Mouse (Mus musculus) neural tube, embryonic 10.5 days (tissue): ENCODE measurements around the gene Cetn2.

ENCODE experiments used
- DNase-seq: peaks from one replicate; pipeline ENCODE4 v3.0.0-alpha.2; 2017; ENCODE audit warnings: low spot score; ENCODE audit errors: extremely low spot score

The Cetn2 gene

DNA sequence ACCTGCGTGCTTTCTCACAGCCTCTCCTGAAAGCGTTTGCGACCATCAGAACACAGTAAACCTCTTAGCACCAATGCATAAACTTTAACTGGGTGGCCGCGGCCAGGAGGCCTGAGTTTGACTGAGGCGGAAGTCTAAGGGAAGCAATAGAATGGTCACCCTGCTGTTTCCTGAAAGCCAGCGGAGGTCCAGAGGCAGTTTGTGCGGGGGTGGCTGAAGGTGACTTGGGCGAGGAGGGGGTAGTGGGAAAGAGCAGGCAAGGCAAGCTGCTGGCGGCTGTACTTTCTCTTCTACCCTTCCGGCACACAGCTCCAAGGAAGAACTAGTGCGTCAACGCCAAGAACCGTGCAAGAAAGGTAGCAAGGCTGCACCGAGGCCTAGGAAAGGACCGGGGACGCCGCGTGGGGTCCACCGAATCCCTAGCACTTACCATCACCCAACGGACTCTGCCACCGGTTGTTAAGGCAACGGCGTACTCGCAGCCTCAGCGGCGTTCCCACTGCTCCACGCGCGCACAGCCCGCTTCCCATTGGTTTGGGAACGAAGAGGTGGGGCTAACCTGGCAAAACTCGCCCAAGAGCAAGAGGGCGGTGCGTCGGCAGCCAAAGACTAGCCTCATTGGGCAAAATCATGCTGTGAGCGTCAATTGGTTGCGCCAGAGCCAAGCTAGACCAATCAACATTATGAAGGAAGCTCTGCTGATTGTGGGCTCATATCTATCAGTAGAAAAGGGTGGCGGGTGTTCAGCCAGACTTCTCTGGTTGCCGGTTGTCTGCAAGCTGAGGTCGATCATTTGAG lies at the start of gene Cetn2, which contains the start of gene Nsdhl:
TSS of gene Cetn2 (minus strand) at position 528 of the 798 bp plus-strand sequence.
TSS of gene Nsdhl (plus strand) at position 674 of the 798 bp plus-strand sequence.
- peak; percentile 71 for DNase-seq

DNA sequence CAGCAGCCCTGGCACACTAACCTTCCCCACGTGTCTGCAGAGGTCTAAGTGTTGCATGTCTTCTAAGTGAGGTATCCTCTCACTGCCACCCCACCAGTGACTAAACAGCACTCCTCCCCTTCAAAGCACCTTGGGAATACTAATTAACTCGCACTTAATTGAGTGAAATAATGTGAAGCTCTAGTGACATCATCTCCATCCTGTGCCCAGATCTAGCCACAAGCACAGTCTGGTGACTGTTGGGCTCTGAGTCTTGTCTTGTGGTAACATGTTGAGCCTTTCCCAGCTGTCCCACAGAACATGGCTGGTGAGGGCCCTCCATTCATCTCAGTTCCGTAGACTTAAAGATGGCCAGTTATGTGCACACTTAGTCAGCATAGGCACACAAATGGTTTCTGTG lies 44.5 kb upstream of the Cetn2 start:
- no peak for DNase-seq

DNA sequence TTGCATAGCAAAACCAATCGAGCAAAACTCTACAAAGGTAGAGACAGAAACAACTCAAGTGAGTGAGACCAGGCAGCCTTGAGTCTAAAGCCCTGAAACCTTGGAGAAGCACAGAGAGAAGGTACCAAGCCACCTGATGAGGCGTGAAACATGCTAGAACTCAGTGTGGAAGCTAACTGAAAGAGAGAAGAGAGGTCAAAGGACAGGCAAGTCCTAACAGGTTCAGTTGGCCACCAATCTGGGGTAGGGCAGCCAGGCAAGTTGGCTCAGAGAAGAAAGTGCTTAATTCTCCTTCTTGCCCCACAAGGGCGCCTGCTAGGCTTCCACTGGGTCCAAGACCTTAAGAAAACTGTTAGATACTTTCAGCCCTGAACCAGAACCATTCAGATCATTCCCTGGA lies 43.3 kb upstream of the Cetn2 start:
- DNase-seq: no peak

DNA sequence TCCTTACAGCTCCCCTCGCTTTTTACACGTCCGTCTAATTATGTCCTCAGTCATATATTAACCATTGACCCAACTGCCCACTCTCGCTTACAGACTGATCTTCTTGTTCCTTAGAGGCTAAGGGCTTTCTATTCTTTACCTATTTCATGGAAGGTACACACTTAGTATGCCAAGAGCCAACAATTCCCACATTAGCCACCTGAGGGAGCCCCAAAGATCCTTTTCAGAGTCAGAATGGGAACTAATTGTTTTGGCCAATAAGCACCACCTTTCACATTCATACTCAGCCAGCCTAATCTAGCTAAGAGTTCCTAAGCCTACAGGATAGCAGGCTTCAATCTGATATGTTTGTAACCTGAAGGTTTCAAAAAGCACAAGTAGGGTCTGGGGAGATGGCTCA lies 42.2 kb upstream of the Cetn2 start:
- no peak for DNase-seq

DNA sequence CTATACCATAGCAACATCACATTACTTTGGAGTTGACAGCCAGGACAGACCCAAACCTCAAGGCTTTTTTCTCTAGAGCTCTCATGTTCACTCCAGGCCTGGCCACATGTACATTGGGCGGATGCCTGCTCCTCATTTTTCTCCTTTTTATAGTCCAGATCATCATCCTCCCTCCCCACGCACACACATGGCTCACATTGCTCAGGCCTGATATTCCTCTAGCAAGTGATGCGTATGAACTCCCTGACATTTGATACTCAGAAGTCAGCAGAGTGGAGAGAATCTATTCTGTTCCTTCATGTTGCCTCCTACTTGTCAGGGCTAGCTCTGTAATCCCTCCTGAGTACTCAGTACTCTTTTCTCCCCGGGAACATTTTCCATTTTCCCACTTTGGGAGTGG lies 38.3 kb upstream of the Cetn2 start:
- DNase-seq: no peak

DNA sequence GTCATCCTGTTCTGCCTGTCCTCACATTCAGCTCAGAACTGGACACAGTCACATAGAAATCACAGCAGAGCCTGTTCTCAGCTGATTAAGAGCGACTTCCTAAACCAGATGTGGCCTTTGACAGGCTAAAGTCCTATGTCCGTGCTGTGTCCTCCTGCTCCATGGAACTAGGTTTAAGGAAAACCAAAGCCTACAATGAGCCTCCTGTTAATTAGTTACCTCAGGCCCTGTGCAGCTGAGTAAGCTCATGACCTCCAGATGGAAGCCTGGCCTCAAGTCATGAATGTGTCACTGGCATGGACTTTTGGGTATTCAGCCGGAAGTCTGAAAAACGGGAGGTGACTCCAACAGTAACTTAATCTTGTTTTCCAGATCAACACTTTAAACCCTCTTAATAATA lies 35.3 kb upstream of the Cetn2 start:
- DNase-seq: no peak

DNA sequence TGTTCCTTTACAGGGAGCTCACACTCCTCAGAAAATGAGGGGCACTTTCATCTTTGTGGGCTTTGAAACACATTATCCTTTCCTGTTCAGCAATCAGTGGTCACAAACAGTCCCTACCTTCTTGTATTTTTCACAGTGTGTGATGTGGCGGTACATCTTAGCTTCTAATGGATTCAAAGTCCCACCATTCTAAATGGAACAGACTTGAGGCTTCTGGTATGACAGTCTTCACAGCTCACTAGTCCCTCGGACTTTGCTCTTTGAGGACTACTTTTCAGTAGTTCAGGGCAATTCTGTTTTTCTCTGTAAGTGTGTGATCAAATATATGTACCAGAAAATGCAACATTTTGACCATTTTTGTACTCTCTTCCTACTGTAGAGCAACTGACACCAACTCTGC lies 3.2 kb upstream of the Cetn2 start:
- no peak for DNase-seq

DNA sequence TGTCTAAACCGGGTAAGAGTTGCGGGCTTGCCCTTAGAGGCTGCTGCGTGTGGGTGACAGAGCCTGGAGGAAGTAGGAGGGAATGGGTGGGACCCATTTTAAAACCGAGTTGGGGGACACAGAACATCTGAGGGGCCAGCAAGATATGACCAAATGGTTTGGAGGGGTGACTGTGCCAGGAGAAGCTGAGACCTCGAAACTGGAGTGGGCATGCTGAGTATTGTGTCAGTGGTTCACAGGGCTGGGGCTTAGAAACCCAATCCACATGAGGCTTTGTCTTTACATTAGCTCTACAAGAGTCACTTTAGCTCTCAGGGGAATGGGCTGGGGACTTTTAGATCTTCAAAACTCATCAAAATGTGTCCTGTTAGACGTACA lies 460 bp upstream of the Cetn2 start:
- no peak for DNase-seq

DNA sequence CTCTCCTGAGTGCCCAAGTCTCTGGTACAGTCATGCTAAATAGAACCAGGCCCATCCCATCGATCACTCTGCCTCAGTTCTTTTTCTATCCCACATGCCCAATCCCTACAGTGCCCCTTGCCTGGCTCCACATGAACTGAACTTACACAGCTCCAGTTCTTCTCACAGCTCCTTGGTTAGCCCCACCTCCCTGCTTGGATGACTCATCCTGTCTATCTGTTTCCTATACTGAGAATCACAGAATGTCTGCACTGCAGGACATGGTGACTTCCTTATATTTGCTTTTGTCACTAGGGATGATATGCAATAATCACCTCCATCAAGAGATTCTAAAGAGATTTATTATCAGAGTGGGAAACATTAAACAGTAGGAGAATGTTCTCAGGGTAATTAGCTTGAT lies 6.6 kb downstream of the Cetn2 start:
- no peak for DNase-seq

DNA sequence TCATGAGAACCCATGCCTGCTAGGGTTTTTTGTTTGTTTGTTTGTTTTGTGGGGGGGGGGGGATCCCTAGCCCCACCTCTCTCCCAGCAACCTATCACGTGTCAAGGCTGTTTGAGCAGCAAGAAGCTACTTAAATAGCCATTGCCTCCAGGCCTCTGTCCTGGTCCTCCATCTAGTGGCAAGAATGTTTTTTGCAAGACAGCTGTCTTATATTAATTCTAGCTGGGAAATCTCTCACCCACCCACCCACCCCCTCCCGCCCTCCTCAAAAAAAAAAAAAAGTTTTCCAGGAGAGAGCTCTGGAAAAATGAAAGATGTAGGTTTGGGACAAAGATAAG lies 9.8 kb downstream of the Cetn2 start:
- DNase-seq: peak; percentile 23

DNA sequence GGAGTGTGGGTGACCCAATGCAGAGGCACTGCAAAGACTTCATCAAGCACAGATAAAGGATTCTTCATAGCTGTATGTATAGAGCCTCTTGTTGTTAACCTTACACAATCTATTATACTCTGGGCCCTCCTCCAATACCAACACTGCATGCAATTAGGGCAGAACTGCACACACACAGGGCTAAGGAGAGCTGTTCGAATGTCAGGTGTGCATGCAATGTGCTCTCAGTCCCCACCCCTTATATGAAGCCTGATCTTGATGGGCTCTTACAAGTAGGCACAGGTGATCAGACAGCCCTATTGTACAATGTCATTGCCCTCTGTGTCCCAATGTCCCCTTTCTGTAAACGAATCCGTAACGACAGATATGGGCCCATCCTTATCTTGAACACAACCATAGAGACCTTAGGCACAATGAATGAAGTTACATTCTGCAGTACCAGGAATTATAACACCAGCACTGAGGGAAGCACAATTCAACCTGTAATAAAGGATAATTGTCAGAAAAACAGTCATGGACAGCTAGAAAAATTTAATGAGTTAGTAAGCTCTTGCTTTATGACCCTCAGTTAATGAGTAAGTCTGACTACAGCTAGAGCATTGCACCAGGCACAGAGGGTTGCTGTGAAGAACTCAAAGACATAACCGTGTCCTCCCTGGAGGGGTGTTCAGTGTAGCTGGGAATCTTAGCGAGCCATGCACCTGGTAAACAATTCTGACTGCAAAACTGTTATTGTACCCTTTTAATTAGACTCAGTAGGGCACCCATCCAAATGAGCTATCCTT lies 10.4 kb downstream of the Cetn2 start:
- DNase-seq: no peak

DNA sequence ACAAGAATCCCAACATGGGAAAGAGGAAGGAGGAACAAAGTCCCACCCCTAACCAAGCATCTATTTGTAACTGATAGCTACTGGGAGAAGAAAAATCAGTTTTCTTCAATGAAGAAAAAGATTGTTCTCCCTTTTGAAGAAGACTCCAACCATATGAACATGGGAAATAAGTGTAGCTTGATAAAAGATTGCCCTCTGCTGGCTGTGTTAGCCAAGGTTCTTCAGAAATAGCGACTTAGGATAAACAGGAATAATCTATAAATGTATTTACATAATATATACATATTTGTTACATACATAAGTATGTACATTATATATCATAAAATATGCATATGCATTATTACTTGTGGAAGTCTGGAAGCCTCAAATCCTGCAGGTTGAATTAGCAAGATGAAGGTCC lies 15.7 kb downstream of the Cetn2 start:
- no peak for DNase-seq

DNA sequence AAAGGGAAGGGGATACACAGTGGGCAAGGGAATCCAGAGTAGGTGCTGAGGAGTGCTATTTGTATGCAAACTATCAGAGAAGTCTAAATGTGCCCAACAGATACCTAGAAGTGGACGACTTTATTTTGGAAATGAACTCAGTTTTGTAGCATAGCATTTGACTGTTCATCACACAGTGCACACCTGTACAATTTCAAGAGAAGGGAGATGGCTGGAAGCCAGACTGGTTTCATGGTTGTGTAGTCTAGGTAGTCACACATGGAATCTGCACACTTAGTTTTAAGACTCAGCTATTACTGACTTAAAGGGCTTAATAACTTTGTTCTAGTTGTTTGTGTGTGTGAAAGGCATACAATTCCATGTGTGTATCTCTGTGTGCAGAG lies 22.2 kb downstream of the Cetn2 start:
- no peak for DNase-seq

DNA sequence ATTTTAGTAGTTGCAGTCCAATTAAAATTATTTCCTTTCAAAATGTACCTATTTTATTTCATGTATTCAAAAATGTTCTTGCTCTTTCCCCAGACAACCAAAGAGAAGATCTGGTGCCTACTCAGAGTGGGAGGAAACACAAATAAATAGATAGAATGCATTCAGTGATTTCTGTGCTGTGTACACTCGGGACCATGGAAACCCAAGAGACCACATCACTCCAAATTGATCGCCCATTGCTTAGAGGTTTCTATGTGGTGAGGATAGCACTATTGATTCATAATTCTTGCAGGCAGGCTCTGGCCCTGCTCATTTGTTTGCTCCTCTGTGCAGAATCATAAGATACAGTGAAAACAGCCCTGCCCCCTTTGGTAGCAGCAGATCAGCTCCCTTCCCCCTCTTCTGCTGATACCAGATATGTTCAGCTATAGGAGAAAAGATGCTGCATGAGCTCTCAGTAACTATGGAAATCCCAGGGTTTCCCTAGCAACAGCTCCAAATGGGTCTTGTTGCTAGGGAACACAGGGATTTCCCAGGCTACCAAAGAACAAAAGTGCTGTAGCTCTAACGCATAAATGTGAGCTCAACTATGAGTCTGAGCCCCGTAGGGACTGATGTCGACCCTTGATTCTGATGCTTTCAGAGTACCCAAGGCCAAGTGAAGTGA lies 22.7 kb downstream of the Cetn2 start:
- peak; percentile 14 for DNase-seq
